Mouse (Mus musculus) limb, embryonic 12.5 days (tissue): ENCODE measurements around the gene Defa21. TPM values are rescaled to one million over a fixed set of nuclear protein-coding genes. Genes with fewer than 3 reads are reported as not detected.
"Not testable (repeated sequence)": the region's sequence is repeated elsewhere in the genome, so short reads cannot be mapped to it uniquely, and the experiment has no call there.

ENCODE experiments used
- ATAC-seq: fragments of 200-750 bp; cut with Nextera tagmentation; 2 replicates; pipeline ENCODE4 v1.8.0; 2017; ENCODE audit warnings: low read depth, moderate TSS enrichment; ENCODE audit not compliant: insufficient number of reproducible peaks, insufficient read depth, low FRiP score, low TSS enrichment
- H3K27ac ChIP-seq: fragments of 300-500 bp; sonication (generic); 2 replicates; pipeline ENCODE4 v1.5.1; 2016; ENCODE audit warnings: mild to moderate bottlenecking, moderate library complexity
- H3K27me3 ChIP-seq: fragments of 300-500 bp; sonication (generic); 2 replicates; pipeline ENCODE4 v1.6.1; 2016; ENCODE audit warnings: mild to moderate bottlenecking, moderate library complexity
- H3K36me3 ChIP-seq: fragments of 300-500 bp; sonication (generic); 2 replicates; pipeline ENCODE4 v1.6.1; 2016; ENCODE audit warnings: mild to moderate bottlenecking, moderate library complexity
- H3K4me1 ChIP-seq: fragments of 300-500 bp; sonication (generic); replicated peaks from 2 replicates; pipeline ENCODE4 v1.6.1; 2016
- H3K4me2 ChIP-seq: fragments of 300-500 bp; sonication (generic); 2 replicates; pipeline ENCODE4 v1.6.1; 2016; ENCODE audit warnings: mild to moderate bottlenecking, moderate library complexity
- H3K4me3 ChIP-seq: fragments of 300-500 bp; sonication (generic); replicated peaks from 2 replicates; pipeline ENCODE4 v1.5.1; 2016; ENCODE audit warnings: mild to moderate bottlenecking
- H3K9ac ChIP-seq: fragments of 300-500 bp; sonication (generic); replicated peaks from 2 replicates; pipeline ENCODE4 v1.6.1; 2016; ENCODE audit warnings: mild to moderate bottlenecking, moderate library complexity
- H3K9me3 ChIP-seq: fragments of 300-500 bp; sonication (generic); 2 replicates; pipeline ENCODE4 v1.6.1; 2016; ENCODE audit warnings: mild to moderate bottlenecking, moderate library complexity
- WGBS: fragments of 180-500 bp; shearing (Covaris S2); methylation state at CpG from one replicate; pipeline ENCODE4 v1.1.7; 2016; 5-methylcytosine and 5-hydroxymethylcytosine counted together
- polyA plus RNA-seq: library from polyadenylated mRNA; unstranded; fragments of >200 nt; fragmentation: Nextera tagmentation; extraction: Ambion mirVana; gene quantifications from 2 replicates; pipeline ENCODE4 v1.2.1, GENCODE M21; 2016

The Defa21 gene
- polyA plus RNA-seq = not detected in 2 replicates

DNA sequence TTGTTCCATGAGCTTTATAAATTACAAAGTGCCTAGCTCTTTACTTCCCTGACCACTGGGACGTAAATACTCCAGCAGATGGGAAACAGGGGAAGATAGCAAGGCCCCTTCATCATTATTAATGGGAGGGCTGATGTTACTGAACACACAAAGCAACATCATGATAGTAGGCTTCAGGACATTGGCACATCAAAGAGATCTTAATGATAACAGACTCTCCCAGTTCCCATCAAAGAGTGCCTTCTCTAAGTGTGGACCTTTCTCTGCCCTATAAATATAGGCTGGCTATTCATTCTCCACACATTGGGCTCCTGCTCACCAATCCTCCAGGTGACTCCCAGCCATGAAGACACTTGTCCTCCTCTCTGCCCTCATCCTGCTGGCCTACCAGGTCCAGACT lies at the start of gene Defa21:
TSS of gene Defa21 (plus strand) at position 301 of the 400 bp plus-strand sequence.
- WGBS = no CpG with 5 or more reads among the region's 1 CpGs
- not testable (repeated sequence) for H3K9ac ChIP-seq, H3K4me1 ChIP-seq, H3K4me2 ChIP-seq, H3K9me3 ChIP-seq, H3K27me3 ChIP-seq, H3K4me3 ChIP-seq, ATAC-seq, H3K36me3 ChIP-seq, H3K27ac ChIP-seq

DNA sequence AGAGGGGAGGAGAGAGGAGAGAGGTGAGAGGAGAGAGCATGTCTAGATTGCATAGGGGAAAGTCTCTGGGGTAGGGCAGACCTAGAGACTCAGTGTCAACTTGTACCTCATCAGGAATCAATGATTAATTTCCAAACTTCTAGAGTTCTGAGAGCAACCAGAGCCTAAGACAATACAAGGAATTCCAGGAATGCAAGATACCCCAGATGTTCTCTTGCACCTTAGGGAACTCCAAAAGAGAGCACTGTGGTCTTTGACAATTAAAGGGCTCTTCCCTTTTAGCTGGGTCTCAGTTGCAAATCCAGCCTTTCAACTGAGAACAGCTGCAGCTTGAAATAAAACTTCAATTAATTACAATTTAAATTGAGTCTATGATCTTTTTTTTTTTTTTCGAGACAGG lies 45.5 kb upstream of the Defa21 start:
- Histone ChIP-seq H3K4me2 (no peak overlapping the region), H3K4me1 (no peaks in the 10 kb centered on the region), H3K36me3 (no peaks in the 10 kb centered on the region), H3K9ac (no peak overlapping the region), H3K27me3 (no peaks in the 10 kb centered on the region), H3K9me3 (peaks cover 22% of the 10 kb centered on the region), H3K4me3 (no peak overlapping the region), H3K27ac (no peak overlapping the region)
- 44% methylated on average over 1 of the region's 1 CpGs for WGBS
- ATAC-seq = no peak

DNA sequence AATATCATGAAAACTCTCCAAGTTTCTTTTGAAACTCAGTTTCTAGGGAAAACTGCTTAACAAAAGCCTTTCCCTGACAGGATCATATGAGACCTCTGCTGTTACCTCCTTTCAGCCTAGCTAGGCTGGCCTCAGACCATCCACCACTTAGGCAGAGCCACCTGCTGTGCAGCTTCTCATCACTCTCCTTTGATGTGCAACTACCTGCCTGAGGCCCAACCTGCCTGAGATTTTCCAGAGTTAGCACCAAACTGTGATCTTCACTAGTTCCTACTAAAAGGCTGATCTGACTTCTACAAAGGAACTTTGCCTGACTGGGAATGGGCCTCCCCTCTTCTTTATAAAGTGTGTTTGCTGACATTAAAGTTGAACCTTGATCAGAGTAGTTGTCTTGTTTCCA lies 31.3 kb upstream of the Defa21 start:
- not testable (repeated sequence) for H3K27me3 ChIP-seq, H3K9ac ChIP-seq, ATAC-seq, H3K4me3 ChIP-seq, H3K9me3 ChIP-seq, H3K36me3 ChIP-seq, H3K4me1 ChIP-seq, H3K27ac ChIP-seq, H3K4me2 ChIP-seq

DNA sequence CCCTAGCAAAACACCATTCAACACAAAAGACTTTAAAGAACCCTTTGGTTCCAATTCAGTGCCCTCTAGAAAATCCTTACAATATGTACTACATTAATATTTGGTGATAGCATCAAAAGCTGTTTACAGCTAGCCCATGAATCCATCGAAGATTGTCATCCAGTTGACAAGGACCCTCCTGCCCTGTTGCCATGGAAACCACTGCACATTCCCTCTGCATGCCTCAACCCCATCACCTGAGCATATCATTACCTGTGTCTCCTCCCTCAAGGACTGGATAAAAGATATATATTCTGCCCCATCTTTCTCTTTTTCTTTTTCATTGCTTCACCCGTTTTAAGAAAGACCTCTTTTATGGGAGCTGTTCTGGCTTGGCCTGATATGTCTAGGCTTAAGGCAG lies 28.6 kb upstream of the Defa21 start:
- Histone ChIP-seq H3K36me3 (no peaks in the 10 kb centered on the region), H3K4me1 (no peaks in the 10 kb centered on the region), H3K9ac (no peak overlapping the region), H3K4me3 (no peak overlapping the region), H3K4me2 (no peak overlapping the region), H3K27ac (no peak overlapping the region), H3K9me3 (0 out of 2 replicates have a peak, but pooled peaks cover 3% of the 10 kb centered on the region), H3K27me3 (no peaks in the 10 kb centered on the region)
- WGBS = 81% methylated on average over 2 of the region's 2 CpGs
- no peak for ATAC-seq

DNA sequence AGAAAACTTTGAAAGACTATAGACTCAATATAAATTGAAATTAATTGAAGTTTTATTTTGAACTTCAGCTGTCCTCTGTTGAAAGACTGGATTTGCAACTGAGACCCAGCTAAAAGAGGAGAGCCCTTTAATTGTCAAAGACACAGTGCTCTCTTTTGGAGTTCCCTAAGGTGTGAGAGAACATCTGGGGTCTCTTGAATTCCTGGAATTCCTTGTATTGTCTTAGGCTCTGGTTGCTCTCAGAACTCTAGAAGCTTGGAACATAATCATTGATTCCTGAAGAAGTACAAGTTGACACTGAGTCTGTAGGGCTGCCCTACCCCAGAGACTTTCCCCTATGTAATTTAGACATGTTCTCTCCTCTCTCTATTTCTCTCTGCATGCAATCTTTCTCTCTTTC lies 28.1 kb upstream of the Defa21 start:
- Histone ChIP-seq H3K9me3 (0 out of 2 replicates have a peak, but pooled peaks cover 3% of the 10 kb centered on the region), H3K27me3 (no peaks in the 10 kb centered on the region), H3K27ac (no peak overlapping the region), H3K9ac (no peak overlapping the region), H3K4me2 (no peak overlapping the region), H3K4me3 (no peak overlapping the region), H3K4me1 (no peaks in the 10 kb centered on the region), H3K36me3 (no peaks in the 10 kb centered on the region)
- ATAC-seq = no peak

DNA sequence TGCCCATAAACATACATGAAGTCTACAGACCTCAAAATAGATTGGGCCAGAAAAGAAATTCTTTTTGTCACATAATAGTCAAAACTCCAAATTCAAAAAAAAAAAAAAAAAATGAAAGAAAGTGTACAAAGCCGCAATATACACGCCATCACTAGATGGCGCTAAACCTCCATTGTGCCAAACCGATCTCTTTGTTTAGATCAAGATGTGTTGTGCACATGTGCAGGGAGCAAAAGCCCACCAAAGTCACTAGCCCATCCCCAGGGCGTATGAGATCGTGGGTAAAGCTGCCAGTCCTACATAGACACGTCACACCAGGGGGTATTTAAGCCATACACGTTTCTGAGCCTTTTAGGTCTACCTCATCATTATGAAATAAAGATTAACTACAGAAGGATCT lies 24.2 kb upstream of the Defa21 start:
- 49% methylated on average over 8 of the region's 8 CpGs for WGBS
- Histone ChIP-seq H3K4me1 (no peaks in the 10 kb centered on the region), H3K36me3 (no peaks in the 10 kb centered on the region), H3K9me3 (peaks cover 6% of the 10 kb centered on the region), H3K4me3 (no peak overlapping the region), H3K9ac (no peak overlapping the region), H3K4me2 (no peak overlapping the region), H3K27ac (no peak overlapping the region), H3K27me3 (no peaks in the 10 kb centered on the region)
- ATAC-seq = no peak

DNA sequence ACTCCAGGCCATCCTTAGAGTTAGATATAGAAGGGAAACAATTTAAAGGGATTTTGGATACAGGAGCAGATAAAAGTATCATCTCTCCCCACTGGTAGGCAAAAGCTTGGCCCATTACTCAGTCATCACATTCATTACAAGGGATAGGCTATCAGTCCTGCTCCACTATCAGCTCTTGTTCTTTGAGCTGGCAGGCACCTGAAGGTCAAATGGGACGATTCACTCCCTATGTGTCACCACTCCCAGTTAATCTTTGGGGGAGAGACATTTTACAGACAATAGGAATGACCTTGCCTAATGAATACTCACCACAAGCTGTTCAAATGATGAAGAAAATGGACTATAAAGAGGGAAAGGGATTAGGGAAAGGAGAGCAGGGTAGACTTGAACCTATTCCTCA lies 18.5 kb upstream of the Defa21 start:
- Histone ChIP-seq H3K27me3 (no peaks in the 10 kb centered on the region), H3K27ac (no peak overlapping the region), H3K4me2 (no peak overlapping the region), H3K9me3 (peaks cover 11% of the 10 kb centered on the region), H3K4me1 (no peaks in the 10 kb centered on the region), H3K4me3 (no peak overlapping the region), H3K36me3 (no peaks in the 10 kb centered on the region), H3K9ac (no peak overlapping the region)
- no peak for ATAC-seq
- WGBS = 41% methylated on average over 1 of the region's 1 CpGs

DNA sequence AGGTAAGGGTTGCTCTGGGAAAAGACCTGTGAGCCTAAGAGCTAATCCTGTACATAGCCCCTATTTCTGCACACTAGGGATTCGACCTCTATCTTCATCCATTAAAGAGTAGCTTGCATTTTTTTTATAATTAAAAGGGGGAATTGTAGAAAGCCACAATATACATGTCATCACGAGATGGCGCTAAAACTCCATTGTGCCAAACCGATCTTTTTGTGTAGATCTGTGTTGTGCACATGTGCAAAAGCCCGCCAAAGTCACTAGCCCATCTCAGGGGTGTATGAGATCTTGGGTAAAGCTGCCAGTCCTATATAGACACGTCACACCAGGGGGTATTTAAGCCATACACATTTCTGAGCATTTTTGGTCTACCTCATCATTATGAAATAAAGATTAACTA lies 16.8 kb upstream of the Defa21 start:
- not testable (repeated sequence) for H3K27me3 ChIP-seq, ATAC-seq, H3K27ac ChIP-seq, H3K4me3 ChIP-seq, H3K9ac ChIP-seq, H3K4me2 ChIP-seq, H3K36me3 ChIP-seq, H3K4me1 ChIP-seq
- peaks cover 11% of the 10 kb centered on the region for H3K9me3 ChIP-seq
- 58% methylated on average over 6 of the region's 6 CpGs for WGBS

DNA sequence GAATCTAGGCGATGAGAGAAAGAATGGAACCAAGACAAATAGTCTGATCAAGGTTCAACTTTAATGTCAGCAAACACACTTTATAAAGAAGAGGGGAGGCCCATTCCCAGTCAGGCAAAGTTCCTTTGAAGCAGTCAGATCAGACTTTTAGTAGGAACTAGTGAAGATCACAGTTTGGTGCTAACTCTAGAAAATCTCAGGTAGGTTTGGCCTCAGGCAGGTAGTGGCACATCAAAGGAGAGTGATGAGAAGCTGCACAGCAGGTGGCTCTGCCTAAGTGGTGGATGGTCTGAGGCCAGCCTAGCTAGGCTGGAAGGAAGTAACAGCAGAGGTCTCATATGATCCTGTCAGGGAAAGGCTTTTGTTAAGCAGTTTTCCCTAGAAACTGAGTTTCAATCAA lies 14.8 kb upstream of the Defa21 start:
- not testable (repeated sequence) for H3K36me3 ChIP-seq, H3K27ac ChIP-seq, H3K4me3 ChIP-seq, H3K4me1 ChIP-seq, H3K9ac ChIP-seq, ATAC-seq, H3K4me2 ChIP-seq, H3K27me3 ChIP-seq
- 63% methylated on average over 1 of the region's 1 CpGs for WGBS
- H3K9me3 ChIP-seq = peaks cover 11% of the 10 kb centered on the region

DNA sequence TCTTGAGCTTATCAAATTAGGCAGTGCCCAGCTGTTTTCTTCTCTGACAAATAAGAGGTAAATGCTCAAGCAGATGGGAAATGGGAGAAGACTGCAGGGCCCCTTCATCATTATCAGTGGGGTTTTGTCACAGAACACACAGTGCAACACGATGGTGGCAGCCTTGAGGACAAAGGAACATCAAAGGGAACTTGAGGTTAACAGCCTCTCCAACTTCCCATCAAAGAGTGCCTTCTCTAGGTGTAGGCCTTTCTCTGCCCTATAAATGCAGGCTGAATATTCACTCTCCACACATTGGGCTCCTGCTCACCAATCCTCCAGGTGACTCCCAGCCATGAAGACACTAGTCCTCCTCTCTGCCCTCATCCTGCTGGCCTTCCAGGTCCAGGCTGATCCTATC lies 29.4 kb downstream of the Defa21 start, which contains the start of gene Defa23:
TSS of gene Defa23 (plus strand) at position 301 of the 400 bp plus-strand sequence.
- not testable (repeated sequence) for H3K9ac ChIP-seq, ATAC-seq, H3K4me2 ChIP-seq, H3K9me3 ChIP-seq, H3K27ac ChIP-seq, H3K36me3 ChIP-seq, H3K27me3 ChIP-seq, H3K4me3 ChIP-seq, H3K4me1 ChIP-seq
- no CpG with 5 or more reads among the region's 1 CpGs for WGBS

DNA sequence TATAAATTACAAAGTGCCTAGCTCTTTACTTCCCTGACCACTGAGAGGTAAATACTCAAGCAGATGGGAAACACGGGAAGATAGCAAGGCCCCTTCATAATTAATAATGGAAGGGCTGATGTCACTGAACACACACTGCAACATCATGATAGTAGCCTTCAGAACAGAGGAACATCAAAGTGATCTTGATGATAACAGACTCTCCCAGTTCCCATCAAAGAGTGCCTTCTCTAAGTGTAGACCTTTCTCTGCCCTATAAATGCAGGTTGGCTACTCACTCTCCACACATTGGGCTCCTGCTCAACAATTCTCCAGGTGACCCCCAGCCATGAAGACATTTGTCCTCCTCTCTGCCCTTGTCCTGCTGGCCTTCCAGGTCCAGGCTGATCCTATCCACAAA lies 39.4 kb downstream of the Defa21 start, which contains the start of gene Defa35:
TSS of gene Defa35 (plus strand) at position 301 of the 400 bp plus-strand sequence.
- 93% methylated on average over 1 of the region's 1 CpGs for WGBS
- not testable (repeated sequence) for ATAC-seq, H3K9me3 ChIP-seq

More for the DNA sequence above, 39.4 kb downstream of the Defa21 start, which contains the start of gene Defa35:
- H3K27me3 ChIP-seq, H3K4me3 ChIP-seq, H3K9ac ChIP-seq, H3K4me2 ChIP-seq, H3K36me3 ChIP-seq, H3K4me1 ChIP-seq, H3K27ac ChIP-seq: not testable (repeated sequence)
